Mouse (Mus musculus) embryonic facial prominence, embryonic 11.5 days (tissue): ENCODE data around the gene Heatr1. TPM values are rescaled to one million over a fixed set of nuclear protein-coding genes. Genes with fewer than 3 reads are reported as not detected.

ENCODE experiments used
- ATAC-seq: fragments of 200-750 bp; cut with Nextera tagmentation; replicated peaks from 2 replicates; pipeline ENCODE4 v1.8.0; 2017; ENCODE audit warnings: low read depth; ENCODE audit not compliant: insufficient number of reproducible peaks, low FRiP score, low TSS enrichment
- DNase-seq: peaks from one replicate; pipeline ENCODE4 v3.0.0-alpha.2; 2015; ENCODE audit warnings: low spot score
- H3K27ac ChIP-seq: fragments of 300-500 bp; sonication (generic); replicated peaks from 2 replicates; pipeline ENCODE4 v1.5.1; 2014; ENCODE audit warnings: mild to moderate bottlenecking, low read depth, low read length, control low read depth
- H3K27me3 ChIP-seq: fragments of 300-500 bp; sonication (generic); 2 replicates; pipeline ENCODE4 v1.6.1; 2014; ENCODE audit warnings: mild to moderate bottlenecking, low read length, moderate library complexity, mixed read lengths; ENCODE audit not compliant: control insufficient read depth, insufficient read depth
- H3K36me3 ChIP-seq: fragments of 300-500 bp; sonication (generic); replicated peaks from 2 replicates; pipeline ENCODE4 v1.6.1; 2014; ENCODE audit warnings: low read depth, mild to moderate bottlenecking, low read length, moderate library complexity, mixed read lengths; ENCODE audit not compliant: control insufficient read depth, insufficient read depth
- H3K4me1 ChIP-seq: fragments of 300-500 bp; sonication (generic); 2 replicates; pipeline ENCODE4 v1.6.1; 2014; ENCODE audit warnings: low read length, mixed read lengths; ENCODE audit not compliant: control insufficient read depth, insufficient read depth
- H3K4me2 ChIP-seq: fragments of 300-500 bp; sonication (generic); 2 replicates; pipeline ENCODE4 v1.6.1; 2014; ENCODE audit warnings: low read depth, mild to moderate bottlenecking, control low read depth, low read length, moderate library complexity
- H3K4me3 ChIP-seq: fragments of 300-500 bp; sonication (generic); 2 replicates; pipeline ENCODE4 v1.5.1; 2014; ENCODE audit warnings: low read depth, low read length, control low read depth
- H3K9ac ChIP-seq: fragments of 300-500 bp; sonication (generic); replicated peaks from 2 replicates; pipeline ENCODE4 v1.6.1; 2014; ENCODE audit warnings: mild to moderate bottlenecking, control low read depth, low read length
- H3K9me3 ChIP-seq: fragments of 300-500 bp; sonication (generic); replicated peaks from 2 replicates; pipeline ENCODE4 v1.6.1; 2016; ENCODE audit warnings: mild to moderate bottlenecking, low read length, inconsistent platforms, mixed read lengths; ENCODE audit not compliant: control insufficient read depth
- WGBS: fragments of 180-500 bp; shearing (Covaris S2); extraction: QIAGEN DNeasy Blood & Tissue Kit; methylation state at CpG from one replicate; pipeline ENCODE4 v1.1.7; 2014; 5-methylcytosine and 5-hydroxymethylcytosine counted together
- polyA plus RNA-seq: library from polyadenylated mRNA; unstranded; fragments of >200 nt; fragmentation: Nextera tagmentation; extraction: Ambion mirVana; gene quantifications from 2 replicates; pipeline ENCODE4 v1.2.1, GENCODE M21; 2014

Heatr1 gene
- polyA plus RNA-seq, 1 experiment from 2014 or later: 38.6 TPM

DNA sequence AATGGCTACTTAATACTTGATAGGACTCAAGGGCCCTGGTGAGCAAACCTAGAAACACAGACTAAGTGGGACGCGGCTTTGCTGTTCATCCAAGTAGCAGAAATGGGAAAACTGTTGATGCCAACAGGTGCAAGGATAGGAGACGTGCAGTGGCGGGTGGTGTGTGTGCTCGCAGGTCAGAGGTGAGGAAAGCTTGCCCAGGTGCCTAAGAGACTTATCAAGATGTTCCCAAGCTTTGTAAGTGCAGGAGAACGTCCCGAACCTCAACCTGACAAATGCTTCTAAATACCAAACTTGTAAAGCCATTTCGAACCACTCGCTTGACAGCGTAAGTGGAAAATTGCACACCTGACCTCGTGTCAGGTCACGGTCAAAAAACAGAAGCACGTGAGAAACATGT lies 33.7 kb downstream of the Heatr1 start:
- Histone ChIP-seq H3K4me2 (no peak overlapping the region), H3K27ac (no peak overlapping the region), H3K4me1 (no peaks in the 10 kb centered on the region), H3K27me3 (no peaks in the 10 kb centered on the region), H3K36me3 (peaks cover 4% of the 10 kb centered on the region), H3K4me3 (no peak overlapping the region), H3K9me3 (no peaks in the 10 kb centered on the region), H3K9ac (no peak overlapping the region)
- DNase-seq (no peak), ATAC-seq (no peak)
- 92% methylated on average over 13 of the region's 13 CpGs for WGBS

DNA sequence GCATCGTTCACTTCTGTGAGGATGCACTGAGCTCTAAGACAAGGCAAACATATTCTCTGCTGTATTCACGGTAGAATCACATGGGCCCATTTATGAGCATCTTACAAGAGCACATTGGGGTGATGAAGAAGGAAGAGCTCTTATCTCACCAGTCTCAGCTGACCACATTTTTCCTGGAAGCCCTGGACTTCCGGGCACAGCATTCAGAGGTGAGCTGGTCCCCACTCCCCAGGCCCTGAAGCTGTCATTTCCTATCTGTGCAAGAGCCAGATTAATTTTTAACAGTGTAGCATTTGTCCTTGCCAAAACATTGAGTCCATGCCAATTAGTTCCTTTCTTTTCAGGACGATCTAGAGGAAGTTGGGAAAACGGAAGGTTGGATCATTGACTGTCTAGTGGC lies 39.0 kb downstream of the Heatr1 start:
- H3K4me1 ChIP-seq: no peaks in the 10 kb centered on the region
- H3K36me3 ChIP-seq: peaks cover 10% of the 10 kb centered on the region
- no peak overlapping the region for H3K9ac ChIP-seq
- no peaks in the 10 kb centered on the region for H3K9me3 ChIP-seq
- H3K27me3 ChIP-seq: no peaks in the 10 kb centered on the region
- H3K27ac ChIP-seq: no peak overlapping the region
- no peak overlapping the region for H3K4me2 ChIP-seq
- WGBS: 90% methylated on average over 5 of the region's 5 CpGs
- H3K4me3 ChIP-seq: no peak overlapping the region
- DNase-seq (no peak), ATAC-seq (no peak)

DNA sequence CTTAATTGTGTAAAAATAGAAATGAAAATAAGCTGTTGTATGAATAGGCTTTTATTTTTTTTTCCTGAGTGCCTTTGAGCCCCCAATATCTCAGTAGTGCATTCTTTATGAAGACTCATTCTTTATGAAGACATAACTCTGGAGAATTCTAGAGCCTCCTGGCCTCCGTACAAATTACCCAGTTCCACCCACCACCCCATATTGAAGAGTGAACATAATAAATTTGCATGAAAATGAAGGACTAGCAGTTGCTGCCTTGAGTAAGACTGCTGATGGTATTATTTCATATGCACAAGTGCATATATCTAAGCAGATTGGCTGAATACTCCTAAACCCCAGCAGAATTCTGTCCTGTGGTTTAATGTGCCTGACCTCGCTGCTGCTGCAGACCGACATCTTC lies 44.8 kb downstream of the Heatr1 start:
- Histone ChIP-seq H3K4me2 (no peak overlapping the region), H3K36me3 (peaks cover 6% of the 10 kb centered on the region), H3K27ac (no peak overlapping the region), H3K27me3 (no peaks in the 10 kb centered on the region), H3K9ac (no peak overlapping the region), H3K4me1 (no peaks in the 10 kb centered on the region), H3K9me3 (no peaks in the 10 kb centered on the region), H3K4me3 (no peak overlapping the region)
- 93% methylated on average over 3 of the region's 3 CpGs for WGBS
- ATAC-seq (no peak), DNase-seq (no peak)

DNA sequence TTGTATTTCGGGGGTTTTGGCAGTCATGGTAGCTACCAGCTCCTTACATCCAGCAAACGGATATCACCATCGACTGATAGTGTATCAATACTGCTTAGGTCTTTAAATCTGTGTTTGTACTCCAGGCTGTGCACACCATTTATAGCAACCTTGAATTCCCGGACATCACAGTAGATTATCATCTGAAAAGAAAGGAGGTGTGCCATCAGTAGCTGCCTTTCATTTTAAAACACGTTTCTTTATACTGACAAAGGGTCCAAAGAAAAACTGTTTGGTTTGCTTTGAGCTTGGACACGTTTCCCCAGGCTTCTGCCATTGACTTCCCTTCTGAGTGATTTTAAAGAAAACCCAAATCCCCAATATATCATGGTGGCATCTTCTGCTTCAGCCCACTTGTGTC lies 46.0 kb downstream of the Heatr1 start:
- Histone ChIP-seq H3K9ac (no peak overlapping the region), H3K4me3 (no peak overlapping the region), H3K27me3 (no peaks in the 10 kb centered on the region), H3K36me3 (peaks cover 4% of the 10 kb centered on the region), H3K4me1 (no peaks in the 10 kb centered on the region), H3K9me3 (no peaks in the 10 kb centered on the region), H3K4me2 (no peak overlapping the region), H3K27ac (no peak overlapping the region)
- DNase-seq (no peak), ATAC-seq (no peak)
- 88% methylated on average over 6 of the region's 6 CpGs for WGBS

DNA sequence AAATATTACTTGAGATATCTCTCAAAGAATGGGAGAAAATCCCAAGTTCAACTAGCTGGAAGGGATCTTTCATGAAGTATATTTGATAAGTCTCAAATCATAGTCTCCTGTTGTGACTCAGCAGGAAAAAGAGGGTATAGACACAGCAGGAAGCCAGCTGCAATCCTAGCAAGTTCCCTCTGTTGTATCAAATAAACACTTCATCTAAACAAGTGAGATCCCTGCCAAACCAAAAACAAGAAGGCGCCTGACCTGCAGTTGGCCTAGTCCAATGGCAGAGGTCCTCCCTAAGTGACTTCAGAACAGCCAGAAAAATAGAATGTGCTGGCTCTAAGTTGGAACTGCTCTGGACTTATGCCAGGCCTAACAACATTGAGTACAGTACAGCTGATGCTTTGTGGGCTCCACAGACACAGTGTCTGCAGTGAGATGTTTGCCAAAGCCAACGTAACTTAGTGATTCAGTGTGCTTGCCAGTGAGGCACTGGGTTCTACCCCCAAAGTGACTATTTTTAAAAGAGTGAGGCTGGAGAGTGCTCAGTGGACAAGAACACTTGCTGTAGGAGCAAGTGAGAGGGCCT lies 47.3 kb downstream of the Heatr1 start:
- ATAC-seq: no peak
- no peaks in the 10 kb centered on the region for H3K4me1 ChIP-seq
- H3K4me2 ChIP-seq: no peak overlapping the region
- no peaks in the 10 kb centered on the region for H3K27me3 ChIP-seq
- no peaks in the 10 kb centered on the region for H3K9me3 ChIP-seq
- H3K4me3 ChIP-seq: no peak overlapping the region
- WGBS: 79% methylated on average over 2 of the region's 2 CpGs
- no peak for DNase-seq
- no peak overlapping the region for H3K27ac ChIP-seq
- no peak overlapping the region for H3K9ac ChIP-seq
- peaks cover 4% of the 10 kb centered on the region; the same call in 1 of the 2 replicates for H3K36me3 ChIP-seq

DNA sequence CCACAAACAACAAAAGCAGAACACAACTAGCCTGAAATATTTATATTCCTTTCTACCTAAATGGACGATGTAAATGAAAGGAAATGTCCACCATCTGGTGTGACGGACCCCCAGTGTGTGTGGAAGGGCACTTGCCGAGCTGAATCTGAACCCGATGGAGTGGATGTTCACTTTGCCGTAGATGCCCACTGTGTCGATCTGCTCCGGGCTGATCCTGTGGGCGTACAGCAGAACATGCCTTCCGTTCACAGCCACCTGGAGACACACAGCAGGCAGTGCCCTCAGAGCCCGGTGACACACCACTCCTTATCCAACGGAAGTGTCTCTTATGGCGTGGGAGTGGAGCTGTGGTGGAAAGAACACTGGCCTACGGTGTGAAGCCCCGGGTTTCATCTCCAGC lies 58.3 kb downstream of the Heatr1 start:
- no peak for DNase-seq
- Histone ChIP-seq H3K9me3 (no peaks in the 10 kb centered on the region), H3K36me3 (no peaks in the 10 kb centered on the region), H3K27me3 (no peaks in the 10 kb centered on the region), H3K4me3 (no peak overlapping the region), H3K4me2 (no peak overlapping the region), H3K9ac (no peak overlapping the region), H3K4me1 (no peaks in the 10 kb centered on the region), H3K27ac (no peak overlapping the region)
- no peak for ATAC-seq
- WGBS: 88% methylated on average over 14 of the region's 14 CpGs

- Histone ChIP-seq H3K4me2 (no peak overlapping the region), H3K4me1 (no peaks in the 10 kb centered on the region), H3K27ac (no peak overlapping the region), H3K36me3 (no peaks in the 10 kb centered on the region), H3K27me3 (no peaks in the 10 kb centered on the region), H3K9me3 (no peaks in the 10 kb centered on the region), H3K4me3 (no peak overlapping the region), H3K9ac (no peak overlapping the region)
- ATAC-seq (no peak), DNase-seq (no peak)
- WGBS: 76% methylated on average over 7 of the region's 7 CpGs
Measured at GRCm38 (mm10) chr13:12454686-12455390, 60.0 kb downstream of the Heatr1 start.

GRCm38 (mm10) chr13:12456711-12457110 lies 61.9 kb downstream of the Heatr1 start:
- ATAC-seq (no peak), DNase-seq (no peak)
- Histone ChIP-seq H3K36me3 (no peaks in the 10 kb centered on the region), H3K27me3 (no peaks in the 10 kb centered on the region), H3K4me1 (no peaks in the 10 kb centered on the region), H3K27ac (no peak overlapping the region), H3K4me3 (no peak overlapping the region), H3K9ac (no peak overlapping the region), H3K4me2 (no peak overlapping the region), H3K9me3 (no peaks in the 10 kb centered on the region)
- WGBS: 76% methylated on average over 7 of the region's 7 CpGs
